Mouse (Mus musculus): ENCODE data around the gene Dlgap4.

DNA sequence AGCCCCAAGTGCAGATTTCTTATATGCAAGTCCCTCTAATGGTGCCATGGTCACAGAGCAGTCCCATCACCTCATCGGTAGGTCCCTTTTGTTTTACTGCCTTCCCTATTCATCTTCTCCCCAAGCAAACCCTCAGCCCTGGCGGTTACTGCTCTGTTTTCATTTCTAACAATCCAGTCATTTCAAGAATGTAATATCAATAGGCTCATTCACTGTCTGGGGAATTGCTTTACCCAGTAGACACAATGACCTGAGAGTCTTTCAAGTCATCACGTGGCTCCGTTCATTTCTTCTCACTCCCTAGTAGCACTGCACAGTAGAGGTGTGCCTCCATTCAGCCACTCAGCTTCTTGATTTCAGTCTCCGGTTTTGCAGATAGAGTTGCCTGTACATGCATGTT, 130.9 kb downstream of the Dlgap4 start:
- no peak for TF ChIP-seq CTCF (IDR thresholded peaks at IDR 0.05; ENCODE audit: control insufficient read depth, insufficient read depth, insufficient read length)
- TF ChIP-seq USF1 (IDR thresholded peaks at IDR 0.05; ENCODE audit: low read depth) = no peak
- no peak for TF ChIP-seq MAX (IDR thresholded peaks at IDR 0.05)
- TF ChIP-seq MYOG (IDR thresholded peaks at IDR 0.05; ENCODE audit: control insufficient read depth, extremely low read depth, insufficient read length) = no peak
- no peak for TF ChIP-seq MYOD1 (IDR thresholded peaks at IDR 0.05; ENCODE audit: control insufficient read depth, insufficient read length, low read depth)
- TF ChIP-seq CEBPB (IDR thresholded peaks at IDR 0.05; ENCODE audit: low read depth) = no peak
- TF ChIP-seq FOSL1 (IDR thresholded peaks at IDR 0.05; ENCODE audit: insufficient read depth, low read length, poor library complexity, severe bottlenecking) = no peak
